Mouse (Mus musculus) thymus, postnatal 4 days (tissue): Measurements from ENCODE around the gene Aftph.
A peak's percentile ranks its signal among the peaks of the same experiment; 100 is the strongest.

Experiments
- DNase-seq: peaks from one replicate; pipeline ENCODE4 v3.0.0; 2021

Aftph gene

DNA sequence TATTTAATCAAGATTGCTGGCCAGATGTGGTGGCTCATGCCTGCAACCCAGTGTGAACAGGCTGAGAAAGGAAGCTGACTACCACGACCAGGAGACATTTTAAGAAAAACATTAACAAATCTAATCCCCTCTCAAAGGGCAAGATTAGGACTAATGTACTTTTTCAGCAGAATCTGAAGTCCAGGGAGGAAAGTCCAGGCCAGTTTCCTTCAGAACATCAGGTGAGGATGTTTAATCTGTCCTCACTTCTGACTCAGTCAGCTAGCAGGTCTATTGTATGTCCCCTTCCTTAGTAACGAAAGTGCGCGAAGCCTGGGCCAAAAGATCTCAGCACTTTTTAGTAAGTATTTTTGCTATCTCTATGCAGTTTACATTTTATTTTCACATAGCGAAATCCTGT is 17.8 kb downstream of the Aftph start:
- DNase-seq = no peak

DNA sequence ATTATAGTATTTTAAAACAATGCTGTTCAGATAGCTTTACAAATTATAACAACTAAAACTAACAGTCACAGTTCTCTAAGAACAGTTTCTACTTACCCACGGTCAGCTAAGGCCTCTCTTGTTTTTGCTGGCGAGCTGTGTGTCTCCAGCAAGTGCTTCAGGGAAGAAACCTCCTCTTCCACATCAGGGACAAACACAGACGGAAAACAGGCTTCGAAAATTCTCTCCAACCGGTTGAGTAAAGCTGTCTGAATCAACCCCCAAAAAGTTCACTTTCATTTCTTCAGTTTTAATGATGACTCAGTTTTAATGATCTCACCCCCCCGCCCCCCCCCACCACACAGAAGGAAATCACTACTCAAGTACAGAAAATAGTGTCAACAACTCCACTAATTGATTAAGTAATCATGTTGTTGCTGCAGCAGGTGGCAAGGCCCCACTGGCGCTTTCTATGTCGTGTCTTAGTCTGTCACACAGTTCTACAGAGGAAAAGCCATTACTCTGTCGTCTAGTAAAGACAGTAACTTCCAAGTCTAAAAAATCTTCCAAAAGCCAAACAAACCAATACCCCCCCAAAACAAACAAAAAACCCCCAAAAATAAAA is 29.2 kb downstream of the Aftph start:
- DNase-seq = no peak

DNA sequence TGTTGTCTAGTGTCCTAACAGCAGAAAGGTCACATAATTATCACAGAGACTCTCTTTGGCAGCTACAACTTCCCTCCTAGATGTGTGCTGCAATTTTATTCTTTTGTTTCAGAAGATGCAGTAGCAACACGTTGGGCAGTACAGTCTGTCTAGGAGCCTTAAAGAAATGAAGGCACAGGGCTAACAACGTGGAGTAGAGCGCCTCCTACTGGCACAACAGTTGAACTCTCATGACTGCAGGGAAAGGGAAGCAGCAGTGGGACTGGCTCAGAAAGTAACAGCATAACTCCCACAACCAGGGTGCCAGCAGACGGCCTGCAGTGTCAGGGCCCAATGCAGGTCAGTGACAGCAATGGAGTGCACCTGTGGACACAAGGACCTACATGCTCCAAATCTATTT is 50.4 kb downstream of the Aftph start:
- DNase-seq = peak; percentile 78

DNA sequence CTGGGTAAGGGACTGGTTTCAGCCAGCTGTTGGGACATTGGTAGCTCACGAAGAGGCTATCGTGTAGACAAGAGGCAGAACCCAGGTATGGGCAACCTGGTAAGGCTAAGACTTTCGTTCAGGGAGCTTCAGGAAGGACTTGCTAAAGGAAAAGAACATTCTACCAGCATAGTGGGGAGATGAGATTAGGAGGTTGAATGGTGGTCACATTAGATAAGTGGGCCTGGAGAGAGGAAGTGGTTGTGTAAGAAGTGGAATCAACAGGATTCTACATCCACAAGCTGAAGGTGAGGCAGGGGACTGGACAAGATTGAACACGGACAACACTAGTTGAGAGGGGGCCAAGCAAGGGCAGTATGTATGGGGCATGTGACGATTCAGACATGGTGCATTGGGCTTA is 59.7 kb downstream of the Aftph start:
- DNase-seq = peak; percentile 2

DNA sequence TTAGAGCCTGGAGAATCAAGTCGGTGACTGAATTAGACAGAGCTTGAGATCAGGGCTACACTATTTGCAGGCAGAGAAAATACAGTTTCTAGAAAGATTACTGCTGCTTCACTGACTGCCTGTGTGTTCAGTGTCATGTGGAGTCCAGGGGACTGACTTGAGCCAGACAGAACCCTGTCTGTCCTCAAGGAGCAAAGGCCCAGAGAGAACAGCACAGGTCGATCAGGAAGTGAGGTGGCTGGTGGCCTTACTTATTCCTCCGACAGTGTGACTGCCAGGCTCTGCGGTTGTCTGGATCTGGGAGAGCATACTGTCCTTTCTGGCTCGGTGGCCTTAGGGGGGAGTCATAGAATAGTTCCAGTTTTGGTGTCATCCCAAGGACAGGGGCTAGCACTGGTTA is 60.6 kb downstream of the Aftph start:
- DNase-seq = peak; percentile 6

DNA sequence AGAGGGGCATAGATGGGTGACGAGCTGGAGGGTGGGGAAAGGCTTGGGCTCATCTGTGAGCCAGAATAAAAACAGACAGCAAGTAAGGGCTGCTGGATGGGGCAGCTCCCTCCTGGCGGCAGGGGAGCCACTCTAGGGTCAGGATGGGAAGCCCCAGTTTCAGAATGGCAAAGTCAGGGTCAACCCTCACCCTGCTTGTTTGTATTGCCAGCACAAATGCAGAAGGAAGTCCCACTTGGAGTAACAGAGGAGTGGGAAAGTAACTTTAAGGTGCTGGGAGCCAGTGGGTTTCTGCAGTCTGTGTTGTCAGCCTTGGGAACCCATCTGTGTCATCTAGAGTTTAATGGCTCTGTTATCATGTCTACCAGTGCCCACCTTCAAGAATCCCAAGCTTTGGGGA is 62.0 kb downstream of the Aftph start:
- DNase-seq = peak; percentile 3

DNA sequence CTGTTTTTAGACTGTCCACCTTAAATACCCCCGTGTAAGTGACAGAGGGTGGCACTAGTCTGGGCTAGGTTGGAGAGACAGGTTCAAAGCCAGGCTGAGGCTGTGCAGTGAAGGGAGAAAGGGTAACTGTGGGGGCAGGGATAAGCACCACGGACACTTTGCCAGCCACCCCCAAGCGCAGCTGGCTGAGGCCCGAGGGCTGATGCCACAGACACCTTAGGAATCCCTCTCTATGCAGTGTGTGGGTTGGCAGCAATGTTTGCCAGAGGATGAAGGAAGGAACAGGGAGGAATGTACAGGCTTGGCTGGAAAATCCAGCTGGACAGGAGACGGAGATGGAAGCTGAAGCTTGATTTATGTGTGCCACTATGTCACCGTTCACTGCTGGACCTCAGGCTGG is 68.9 kb downstream of the Aftph start:
- DNase-seq = no peak

DNA sequence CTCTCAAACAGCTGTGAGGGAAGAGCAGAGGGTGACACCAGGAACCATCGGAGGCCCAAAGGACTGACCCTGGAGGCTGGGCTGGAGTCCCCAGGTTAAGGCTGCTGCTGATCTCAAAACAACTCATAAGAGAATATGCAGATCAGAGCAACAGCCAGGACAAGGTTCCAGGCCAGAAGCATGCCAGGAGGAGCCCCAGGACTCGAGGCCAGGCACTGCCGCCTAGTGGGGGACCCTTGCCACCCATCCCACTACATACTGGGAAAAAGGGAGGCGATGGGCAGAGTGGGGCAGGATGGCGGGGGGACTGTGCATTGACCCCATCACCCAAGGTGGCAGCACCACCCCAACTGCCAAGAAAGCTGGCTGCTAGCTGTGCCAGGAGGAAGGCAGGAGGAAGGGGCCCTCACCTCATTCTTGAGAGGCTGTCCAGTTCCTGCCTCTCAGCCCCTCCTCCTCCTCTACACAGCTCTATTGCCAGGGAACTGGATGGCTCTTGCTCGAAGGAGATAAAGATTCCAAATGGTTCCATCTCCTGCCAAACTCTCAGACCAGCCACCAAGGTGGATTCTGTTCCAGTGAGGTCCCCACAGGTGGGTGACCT is 69.5 kb downstream of the Aftph start:
- no peak for DNase-seq

DNA sequence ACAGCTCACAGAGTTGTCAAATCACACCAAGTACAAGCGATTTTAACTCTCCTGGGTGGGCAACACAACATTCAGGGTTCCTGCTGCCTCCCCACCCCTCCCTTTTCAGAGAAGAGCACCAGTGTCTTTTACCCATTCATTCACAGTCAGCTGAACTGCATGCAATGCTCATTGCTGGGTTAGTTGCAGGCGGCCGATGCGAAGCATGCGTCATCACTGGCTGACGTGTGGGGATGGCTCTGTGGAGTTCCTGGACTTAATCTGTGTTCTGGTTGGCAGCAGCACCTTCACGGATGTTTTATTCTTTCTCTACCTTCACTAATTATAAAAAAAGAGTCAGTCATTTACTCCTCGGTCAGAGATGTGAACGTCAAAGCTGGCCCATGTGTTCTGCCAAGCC is 76.5 kb downstream of the Aftph start:
- DNase-seq = no peak

DNA sequence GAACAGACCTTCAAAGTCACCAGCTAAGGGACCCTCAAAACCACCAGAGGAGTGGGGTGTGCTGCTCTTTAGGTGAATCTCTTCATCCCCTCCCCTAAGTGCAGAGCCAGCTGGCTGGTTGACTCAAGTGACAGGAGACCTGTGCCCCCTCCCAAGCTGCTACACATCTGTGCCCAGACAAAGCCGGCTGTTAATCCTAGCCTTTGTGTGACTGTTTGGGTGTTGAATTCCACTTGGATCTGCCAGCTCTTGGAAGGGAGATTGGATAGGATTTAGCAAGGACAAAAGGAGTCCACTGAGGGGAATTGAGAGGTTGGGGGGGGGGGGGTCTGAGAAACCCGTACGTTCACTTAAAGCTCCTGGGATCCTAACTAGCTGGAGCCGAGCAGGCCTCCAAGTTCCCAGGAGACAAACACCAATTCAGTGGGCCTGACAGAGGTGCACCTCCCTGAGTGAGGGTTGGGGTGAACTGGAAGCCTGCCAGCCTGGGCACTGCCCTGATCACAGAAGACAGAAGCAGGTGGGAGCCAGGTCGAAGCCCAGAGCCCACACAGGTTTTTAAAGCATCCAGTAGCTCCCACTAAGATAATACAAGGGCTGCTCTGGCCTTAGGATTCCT is 77.7 kb downstream of the Aftph start:
- DNase-seq = no peak

DNA sequence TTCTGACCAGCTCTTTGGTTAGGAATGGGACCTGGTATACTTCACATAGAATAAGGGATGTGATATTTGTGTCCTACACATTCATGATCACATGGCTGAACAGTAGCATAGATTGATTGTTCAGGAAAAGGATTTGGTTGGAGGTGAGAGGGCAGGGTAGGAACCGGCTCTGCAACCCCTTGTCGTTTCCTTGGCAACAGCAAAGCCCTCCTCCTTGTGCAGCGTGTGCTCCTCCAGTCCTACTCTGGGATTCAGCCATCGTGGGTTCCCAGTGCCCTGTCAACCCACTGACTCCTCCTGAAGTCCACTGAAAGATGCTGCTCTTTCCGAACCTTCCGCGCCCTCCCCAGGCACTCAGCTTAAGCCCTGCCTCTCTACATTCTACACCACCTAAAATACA is 78.6 kb downstream of the Aftph start:
- no peak for DNase-seq

DNA sequence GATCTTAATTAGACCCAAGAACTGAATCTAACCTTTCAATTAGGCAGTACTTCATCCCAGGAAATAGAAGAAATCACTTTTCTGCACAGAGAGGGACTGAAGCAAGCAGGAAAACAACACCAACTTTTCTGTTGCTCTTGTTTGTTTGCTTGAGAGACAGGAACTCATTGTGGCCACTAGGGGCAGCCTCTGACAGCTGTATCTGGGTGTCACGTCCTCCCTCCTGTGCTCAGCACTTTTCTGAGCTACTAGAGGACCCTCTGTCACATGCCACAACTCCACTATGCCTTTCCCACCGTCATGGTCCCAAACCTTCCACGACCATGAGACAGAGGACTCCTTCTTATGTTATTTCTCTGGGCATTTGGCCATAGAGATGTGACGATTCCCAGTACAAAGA is 79.7 kb downstream of the Aftph start:
- peak; percentile 79 for DNase-seq

DNA sequence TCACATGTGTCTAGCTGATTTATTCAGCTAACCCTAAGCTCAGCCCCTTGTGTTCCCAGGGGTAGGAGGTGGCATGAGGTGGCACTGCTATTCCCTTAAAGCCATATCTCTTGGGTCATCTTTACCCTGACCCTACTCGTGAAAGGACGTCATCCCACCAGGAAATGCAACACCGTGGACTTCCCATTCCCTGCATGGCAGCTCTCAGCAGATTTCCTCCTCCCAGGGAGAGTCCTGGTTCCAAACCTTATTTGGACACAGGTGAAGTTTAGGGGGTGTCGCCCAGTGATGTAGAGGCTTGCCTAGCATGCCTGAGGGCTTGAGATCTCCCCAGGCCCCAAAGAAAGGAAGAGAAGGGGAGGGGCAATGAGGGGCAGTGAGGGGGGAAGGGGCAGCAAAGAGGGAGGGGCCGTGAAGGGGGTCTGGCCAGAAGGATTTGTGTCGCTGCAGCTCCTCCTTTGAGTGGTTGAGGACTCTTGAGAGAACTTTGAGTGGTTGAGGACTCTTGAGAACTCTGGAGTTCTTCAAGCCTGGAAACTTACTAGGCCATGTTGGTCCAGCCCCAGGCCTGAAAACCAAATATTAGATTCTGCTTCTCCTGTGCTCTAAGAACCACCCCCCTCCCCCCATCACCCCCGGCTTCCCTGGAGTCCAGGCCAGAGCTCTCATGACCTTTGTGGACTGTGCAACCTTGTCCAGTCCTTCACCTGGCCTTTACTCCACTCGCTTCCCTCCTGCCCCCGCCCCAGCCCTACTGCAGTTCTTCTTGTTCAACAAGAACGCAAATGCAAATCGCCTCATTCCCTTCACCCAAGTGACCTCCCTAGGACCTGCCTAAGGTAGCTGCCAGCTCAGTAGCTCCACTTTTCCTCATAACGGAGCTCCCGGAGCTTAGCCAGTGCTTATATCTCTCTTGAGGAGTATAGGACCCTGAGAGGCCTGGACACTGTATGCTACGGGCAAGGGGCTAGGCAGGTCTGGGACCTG is 81.0 kb downstream of the Aftph start:
- DNase-seq = no peak

DNA sequence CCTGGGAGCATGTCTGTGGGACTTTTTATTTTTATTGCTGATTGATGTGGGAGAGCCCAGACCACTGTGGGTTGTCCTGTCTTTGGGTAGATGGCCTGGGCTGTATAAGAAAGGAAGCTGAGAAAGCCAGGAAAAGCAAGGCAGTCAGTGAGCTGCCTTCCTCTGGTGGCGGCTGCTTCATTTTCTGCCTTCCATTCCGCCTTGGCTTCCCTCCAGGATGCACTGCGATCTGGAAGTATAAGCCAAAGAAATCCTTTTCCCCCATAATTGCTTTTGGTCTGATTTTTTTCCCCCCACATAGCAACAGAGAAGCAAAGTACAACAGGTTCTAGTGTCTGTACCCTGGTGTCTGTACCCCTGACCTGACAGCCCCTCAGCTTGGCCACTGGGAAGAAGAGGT is 82.3 kb downstream of the Aftph start:
- DNase-seq = no peak

DNA sequence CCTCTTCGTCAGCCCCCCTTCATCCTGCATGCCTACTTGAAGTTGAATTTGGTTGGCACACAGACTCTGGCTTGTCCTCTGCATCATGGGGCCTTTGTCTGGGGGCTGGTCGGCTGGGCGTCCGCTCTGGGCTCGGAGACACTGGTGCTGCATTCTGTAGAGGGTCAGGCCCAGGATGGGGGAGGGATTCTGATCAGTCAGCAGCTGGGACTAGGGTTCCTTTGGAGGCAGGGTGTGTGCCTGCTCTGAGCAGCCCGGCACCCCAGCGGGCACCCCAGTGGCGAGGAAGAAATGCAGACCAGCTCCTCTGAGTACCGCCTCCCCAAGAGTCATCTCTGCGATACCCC is 84.7 kb downstream of the Aftph start:
- DNase-seq = peak; percentile 54

DNA sequence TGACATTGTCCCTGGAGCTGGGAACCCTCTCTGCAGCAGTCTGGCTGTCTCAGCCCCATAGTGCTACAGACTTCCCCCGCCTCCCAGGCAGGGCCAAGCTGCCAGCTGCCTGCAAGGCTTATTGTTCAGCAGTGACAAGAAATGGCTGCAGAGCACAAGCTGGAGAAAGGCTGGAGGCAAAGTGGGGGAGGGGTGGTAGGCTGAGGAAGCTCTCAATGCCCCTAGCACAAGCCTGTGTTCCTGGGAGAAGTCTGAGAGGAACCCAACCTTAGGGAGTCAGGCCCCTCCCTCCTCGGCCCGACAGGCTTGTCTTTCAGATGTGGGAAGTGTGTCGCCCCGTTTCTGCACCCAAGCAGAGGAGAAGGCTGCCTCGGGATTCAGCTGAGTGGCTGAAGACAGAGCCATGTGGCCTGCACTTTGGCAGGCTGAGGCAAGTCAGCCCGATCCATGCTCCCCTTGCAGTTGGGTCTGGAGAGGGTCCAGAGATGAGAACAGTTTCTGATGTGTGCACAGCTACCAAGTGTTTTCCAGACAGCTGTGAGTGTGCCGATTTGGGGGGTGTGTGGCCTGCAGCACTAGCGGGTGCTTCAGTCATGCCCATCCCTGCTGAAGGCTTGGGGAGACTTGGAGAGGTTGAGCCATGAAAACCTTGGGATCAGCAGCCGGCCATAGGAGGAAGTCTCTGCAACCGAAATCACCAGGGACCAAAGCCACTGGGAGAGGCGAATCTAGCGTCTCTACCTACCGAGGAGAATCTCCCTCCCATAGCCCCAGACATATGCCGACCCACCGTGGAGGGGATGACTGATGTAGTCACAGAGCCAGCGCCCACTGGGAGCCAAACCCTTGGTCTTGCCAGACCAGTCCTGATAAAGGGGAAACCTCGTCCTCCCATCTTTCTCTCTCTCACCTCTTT is 85.3 kb downstream of the Aftph start:
- peak; percentile 75 for DNase-seq

DNA sequence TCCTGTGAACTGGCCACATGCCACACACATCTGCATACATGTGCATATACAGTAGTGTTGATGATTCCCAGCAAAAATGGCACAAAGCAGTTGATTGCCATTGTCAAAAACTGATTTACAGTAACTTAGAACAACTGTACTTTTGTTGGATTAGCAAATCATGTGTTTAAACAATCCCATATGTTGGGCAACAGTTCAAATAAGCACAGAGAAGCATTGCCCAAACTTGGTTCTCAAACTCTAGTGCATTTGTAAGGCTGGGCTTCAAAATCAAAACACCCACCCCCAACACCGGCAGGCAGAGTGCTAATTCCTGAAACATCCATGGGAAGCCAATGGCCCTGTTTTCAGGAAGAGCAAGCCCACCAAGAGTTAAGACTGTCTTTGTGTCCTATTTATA is 90.2 kb downstream of the Aftph start:
- DNase-seq = no peak

DNA sequence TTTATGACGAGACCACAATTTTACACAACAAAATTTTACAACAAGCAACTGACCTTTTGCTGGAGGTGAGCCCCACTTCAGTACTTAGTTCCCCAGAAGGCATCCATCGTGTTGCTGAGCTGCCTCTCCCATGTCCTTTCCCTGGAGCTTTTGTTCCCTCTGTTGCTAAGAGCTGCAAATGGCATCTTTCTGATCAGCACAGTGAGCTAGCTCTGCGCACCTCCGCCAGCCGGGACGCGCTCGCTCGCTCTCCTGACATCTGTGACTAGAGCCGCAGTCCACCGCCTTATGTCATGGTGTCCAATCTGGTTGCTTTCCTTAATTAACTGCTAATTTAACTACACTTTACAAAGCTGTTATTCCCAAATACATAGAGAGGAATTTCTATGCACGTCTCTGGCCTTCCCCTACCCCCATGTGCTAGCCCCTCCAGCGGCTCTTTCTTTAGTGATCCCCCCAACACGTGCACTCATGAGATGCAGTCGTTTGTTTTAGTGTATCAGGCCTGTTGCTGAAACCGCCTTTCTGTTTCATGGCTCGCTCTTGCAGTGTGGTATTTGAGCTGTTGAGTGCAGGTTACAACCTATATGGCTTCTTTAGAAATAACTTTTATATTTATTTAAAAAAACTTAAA is 91.3 kb downstream of the Aftph start:
- no peak for DNase-seq

DNA sequence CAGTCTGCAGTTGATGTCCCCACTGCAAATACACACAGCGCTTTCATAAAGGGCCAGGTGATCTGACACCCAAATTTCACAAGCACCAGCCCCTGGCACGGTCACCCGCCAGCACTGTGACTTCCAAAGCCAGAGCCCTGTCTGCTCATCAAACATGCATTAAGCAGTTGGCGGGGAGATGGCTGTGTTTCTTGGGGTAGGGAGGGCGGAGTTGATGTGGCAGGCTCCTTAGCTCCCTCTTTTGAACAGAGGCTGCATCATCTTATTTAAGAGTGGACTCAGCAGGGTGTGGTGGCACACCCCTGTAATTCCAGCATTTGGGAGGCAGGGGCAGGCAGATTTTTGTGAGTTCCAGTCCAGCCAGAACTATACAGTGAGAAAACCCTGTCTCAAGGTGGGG is 91.9 kb downstream of the Aftph start:
- no peak for DNase-seq

DNA sequence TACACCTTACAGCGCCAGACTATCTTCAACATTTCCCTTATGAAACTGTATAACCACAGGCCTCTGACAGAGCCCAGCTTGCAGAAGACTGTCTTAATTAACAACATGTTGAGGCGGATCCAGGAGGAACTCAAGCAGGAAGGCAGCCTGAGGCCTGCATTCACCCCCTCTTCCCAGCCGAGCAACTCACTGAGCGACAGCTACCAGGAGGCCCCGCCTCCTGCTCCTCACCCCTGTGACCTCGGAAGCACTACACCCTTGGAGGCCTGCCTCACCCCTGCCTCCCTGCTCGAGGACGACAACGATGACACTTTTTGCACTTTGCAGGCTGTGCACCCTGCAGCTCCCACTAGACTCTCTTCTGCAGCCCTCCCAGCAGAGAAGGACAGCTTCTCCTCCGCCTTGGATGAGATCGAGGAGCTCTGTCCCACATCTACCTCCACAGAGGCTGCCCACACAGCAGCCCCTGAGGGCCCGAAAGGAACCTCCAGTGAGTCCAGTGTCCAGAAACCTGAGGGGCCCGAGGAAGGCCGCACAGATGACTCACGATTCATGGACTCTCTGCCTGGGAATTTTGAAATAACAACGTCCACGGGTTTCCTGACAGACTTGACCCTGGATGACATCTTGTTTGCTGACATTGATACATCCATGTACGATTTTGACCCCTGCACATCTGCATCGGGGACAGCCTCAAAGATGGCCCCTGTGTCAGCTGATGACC is 93.3 kb downstream of the Aftph start:
- DNase-seq = peak; percentile 36

DNA sequence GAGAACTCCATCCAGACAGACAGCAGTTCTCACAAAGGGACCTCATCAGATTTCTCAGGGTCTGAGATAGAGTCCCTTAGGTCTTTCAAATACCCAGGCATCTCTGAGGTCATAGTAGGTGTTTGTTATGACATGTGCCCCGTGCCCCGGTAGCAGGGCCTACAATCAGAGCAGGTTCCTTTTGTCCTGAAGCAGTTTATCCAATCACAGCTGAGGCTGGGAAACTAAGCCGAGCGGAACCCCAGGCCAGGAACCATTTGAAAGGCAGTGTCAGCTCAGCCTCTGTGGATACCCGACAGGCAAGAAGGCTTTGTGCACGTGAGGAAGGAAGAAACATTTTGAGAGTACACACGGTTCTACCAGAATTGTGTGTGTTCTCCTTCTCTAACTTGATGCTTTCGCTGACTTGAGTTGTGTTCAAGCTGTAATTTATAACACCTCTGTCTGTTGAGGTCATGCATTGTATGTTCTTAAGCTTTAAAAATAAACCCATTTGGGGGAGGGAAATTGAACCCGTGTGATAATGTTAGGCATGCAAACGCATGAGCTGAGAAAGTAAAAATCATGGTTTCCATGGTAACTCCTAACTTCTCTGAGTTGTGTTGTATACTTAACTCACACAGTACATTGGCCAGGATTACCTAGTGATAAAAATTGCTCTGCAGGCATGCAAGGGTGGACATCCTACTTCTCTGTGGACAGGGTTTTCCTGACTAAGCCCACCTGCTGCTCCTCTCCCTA is 94.2 kb downstream of the Aftph start:
- no peak for DNase-seq
